Mouse (Mus musculus): ENCODE data around the gene Syn2. TPM values are rescaled to one million over a fixed set of nuclear protein-coding genes. Genes with fewer than 3 reads are reported as not detected.

Syn2 gene
- 38.5 and 42.4 TPM in 2 replicates for polyA plus RNA-seq (2012; rRNA removed)

DNA sequence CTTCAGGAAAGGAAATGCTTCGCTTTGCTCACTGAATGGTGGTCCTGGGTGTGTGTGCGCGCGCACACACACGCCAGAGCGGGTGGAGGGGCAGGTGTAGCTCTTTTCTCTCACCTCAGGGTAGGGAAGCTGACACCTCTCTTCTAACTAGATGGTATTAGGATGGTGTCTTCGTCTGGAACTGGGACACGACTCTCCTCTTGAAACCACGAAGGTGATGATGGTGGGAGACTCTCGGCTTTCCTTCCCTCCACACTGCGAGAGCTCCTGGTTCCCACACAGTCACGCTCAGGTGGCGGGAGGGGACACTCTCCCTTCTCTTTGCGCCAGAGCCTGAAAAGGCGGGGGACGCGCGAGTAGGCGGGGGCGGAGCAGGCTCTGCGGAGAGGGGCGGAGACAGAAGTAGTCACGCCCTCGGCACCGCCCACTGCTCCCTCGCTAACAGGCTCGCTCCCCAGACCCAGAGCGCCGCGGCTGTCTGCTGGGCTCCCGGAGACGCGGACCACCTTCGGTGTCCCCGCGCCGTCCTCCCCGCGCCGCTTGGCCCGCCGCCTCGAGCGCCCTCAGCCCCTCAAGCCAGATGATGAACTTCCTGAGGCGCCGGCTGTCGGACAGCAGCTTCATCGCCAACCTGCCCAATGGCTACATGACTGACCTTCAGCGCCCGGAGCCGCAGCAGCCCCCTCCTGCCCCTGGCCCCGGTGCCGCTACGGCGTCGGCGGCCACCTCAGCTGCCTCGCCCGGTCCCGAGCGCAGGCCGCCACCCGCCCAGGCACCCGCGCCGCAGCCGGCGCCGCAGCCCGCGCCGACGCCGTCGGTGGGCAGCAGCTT, at the start of gene Syn2:
TSS of gene Syn2 (plus strand) at position 402 of the 831 bp plus-strand sequence.

DNA sequence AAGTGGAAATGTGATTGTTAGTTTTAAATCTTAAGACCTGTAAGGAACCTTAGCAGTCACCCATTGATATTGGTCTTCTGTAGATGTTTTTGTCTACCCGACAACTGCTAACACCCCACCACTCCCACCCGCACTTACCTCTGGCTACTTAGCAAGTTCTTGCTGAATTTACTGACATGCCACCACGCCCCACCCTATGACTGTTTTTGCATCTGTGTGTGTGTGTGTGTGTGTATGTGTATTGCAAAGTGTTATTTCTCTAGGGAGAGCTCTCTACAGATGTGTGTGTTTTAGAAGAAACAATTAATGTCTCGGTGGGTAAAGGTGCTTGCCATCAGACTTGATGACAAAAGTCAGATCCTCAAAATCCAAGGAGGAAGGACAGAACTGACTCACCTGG, 92.3 kb downstream of the Syn2 start, which contains the start of gene Gm17482:
TSS of gene Gm17482 (plus strand) at position 301 of the 400 bp plus-strand sequence.

DNA sequence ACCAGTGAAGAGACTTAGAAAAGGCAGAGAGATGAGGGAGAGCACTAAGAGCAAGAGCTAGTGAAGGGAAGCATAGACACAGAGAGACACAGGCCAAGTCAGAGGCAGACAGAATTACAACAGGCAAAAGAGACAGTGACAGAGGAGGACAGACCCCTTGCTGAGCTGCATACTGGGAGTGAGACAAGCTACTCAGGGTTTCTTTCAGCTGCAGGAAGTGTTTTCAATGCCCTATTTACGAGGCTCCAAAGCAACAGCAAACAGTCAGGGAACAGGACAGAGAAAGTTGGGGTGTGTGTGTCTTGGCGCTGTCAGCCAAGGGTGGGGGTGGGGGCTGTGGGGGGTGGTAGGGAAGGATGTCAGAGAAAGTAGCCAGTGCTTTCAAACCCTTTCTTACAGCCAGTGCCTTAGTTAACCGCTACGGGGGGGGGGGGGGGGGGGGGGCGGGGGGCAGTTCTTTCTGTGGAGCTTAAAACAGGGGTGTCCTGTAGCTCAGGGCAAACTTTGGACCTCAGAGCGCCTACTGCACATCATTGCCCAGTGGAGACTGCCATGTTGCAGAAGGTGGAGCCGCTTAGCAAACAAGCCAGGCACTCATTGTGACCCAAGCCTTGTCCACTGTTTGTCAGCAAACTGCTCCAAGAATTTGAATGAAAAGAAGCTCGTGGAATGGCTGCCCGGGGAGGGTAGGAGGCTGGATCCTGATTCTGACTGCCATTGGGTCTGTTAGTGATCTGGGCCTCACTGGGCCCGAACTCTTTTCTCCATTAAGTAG, 117.6 kb downstream of the Syn2 start, which contains the start of gene Timp4:
TSS of gene Timp4 (minus strand) at position 107 of the 775 bp plus-strand sequence.

Other genes starting within 250 kb of the Syn2 start
- gene Vgll4, start 164.9 kb upstream of the Syn2 start, polyA plus RNA-seq (2012; rRNA removed) = 35.0 and 36.5 TPM in 2 replicates
- gene Tamm41, start 97.0 kb upstream of the Syn2 start, polyA plus RNA-seq (2012; rRNA removed) = 46.7 and 50.3 TPM in 2 replicates
- gene Gm17482, start 92.4 kb downstream of the Syn2 start, polyA plus RNA-seq (2012; rRNA removed) = not detected in 2 replicates
- 2.7 and 3.5 TPM in 2 replicates for gene Timp4, start 117.3 kb downstream of the Syn2 start, polyA plus RNA-seq (2012; rRNA removed)
- gene Pparg, start 226.0 kb downstream of the Syn2 start, polyA plus RNA-seq (2012; rRNA removed) = 0.32 and 0.81 TPM in 2 replicates